Mouse (Mus musculus) hindbrain, embryonic 14.5 days (tissue): ENCODE measurements around the gene Ets2. TPM values are rescaled to one million over a fixed set of nuclear protein-coding genes. Genes with fewer than 3 reads are reported as not detected.
"Not testable (repeated sequence)": the region's sequence is repeated elsewhere in the genome, so short reads cannot be mapped to it uniquely, and the experiment has no call there.

Experiments used
- ATAC-seq: fragments of 200-750 bp; cut with Nextera tagmentation; 2 replicates; pipeline ENCODE4 v1.8.0; 2017; ENCODE audit warnings: moderate number of reproducible peaks, mild to moderate bottlenecking, moderate TSS enrichment, moderate library complexity; ENCODE audit not compliant: low FRiP score
- DNase-seq: peaks from one replicate; pipeline ENCODE4 v3.0.0-alpha.2; 2015; ENCODE audit warnings: low spot score
- H3K27ac ChIP-seq: fragments of 300-500 bp; sonication (generic); 2 replicates; pipeline ENCODE4 v1.5.1; 2014; ENCODE audit warnings: mild to moderate bottlenecking, moderate library complexity
- H3K27me3 ChIP-seq: fragments of 300-500 bp; sonication (generic); 2 replicates; pipeline ENCODE4 v1.6.1; 2014; ENCODE audit warnings: mild to moderate bottlenecking, low read length, mixed read lengths; ENCODE audit not compliant: control insufficient read depth, insufficient read depth
- H3K36me3 ChIP-seq: fragments of 300-500 bp; sonication (generic); replicated peaks from 2 replicates; pipeline ENCODE4 v1.6.1; 2014; ENCODE audit not compliant: control insufficient read depth, insufficient read depth
- H3K4me1 ChIP-seq: fragments of 300-500 bp; sonication (generic); replicated peaks from 2 replicates; pipeline ENCODE4 v1.6.1; 2014; ENCODE audit warnings: antibody characterized with exemption, low read length, mixed read lengths; ENCODE audit not compliant: control insufficient read depth, insufficient read depth
- H3K4me2 ChIP-seq: fragments of 300-500 bp; sonication (generic); replicated peaks from 2 replicates; pipeline ENCODE4 v1.6.1; 2014; ENCODE audit warnings: mild to moderate bottlenecking, moderate library complexity
- H3K4me3 ChIP-seq: fragments of 300-500 bp; sonication (generic); replicated peaks from 2 replicates; pipeline ENCODE4 v1.5.1; 2014; ENCODE audit warnings: mild to moderate bottlenecking, low read length
- H3K9ac ChIP-seq: fragments of 300-500 bp; sonication (generic); 2 replicates; pipeline ENCODE4 v1.6.1; 2014
- H3K9me3 ChIP-seq: fragments of 300-500 bp; sonication (generic); 2 replicates; pipeline ENCODE4 v1.6.1; 2016; ENCODE audit warnings: low read length; ENCODE audit not compliant: control insufficient read depth
- WGBS: fragments of 180-500 bp; shearing (Covaris S2); extraction: QIAGEN DNeasy Blood & Tissue Kit; methylation state at CpG from one replicate; pipeline ENCODE4 v1.1.7; 2014; 5-methylcytosine and 5-hydroxymethylcytosine counted together
- polyA plus RNA-seq: library from polyadenylated mRNA; unstranded; fragments of >200 nt; fragmentation: Nextera tagmentation; extraction: Ambion mirVana; gene quantifications from 2 replicates; pipeline ENCODE4 v1.2.1, GENCODE M21; 2014

Ets2 gene
- polyA plus RNA-seq, 1 experiment from 2014 or later = 20.6 TPM

GRCm38 (mm10) chr16:95750211-95750629 is 48.3 kb downstream of the Ets2 start:
- WGBS = 94% methylated on average over 6 of the region's 6 CpGs
- H3K9me3 ChIP-seq = no peaks in the 10 kb centered on the region
- H3K4me2 ChIP-seq = no peak overlapping the region
- no peak overlapping the region for H3K4me3 ChIP-seq
- no peaks in the 10 kb centered on the region for H3K4me1 ChIP-seq
- ATAC-seq (no peak), DNase-seq (no peak)
- no peak overlapping the region for H3K27ac ChIP-seq
- H3K36me3 ChIP-seq = no peaks in the 10 kb centered on the region
- no peaks in the 10 kb centered on the region for H3K27me3 ChIP-seq
- no peak overlapping the region for H3K9ac ChIP-seq

- Histone ChIP-seq H3K9ac (no peak overlapping the region), H3K9me3 (no peaks in the 10 kb centered on the region), H3K27me3 (no peaks in the 10 kb centered on the region), H3K4me2 (no peak overlapping the region), H3K36me3 (no peaks in the 10 kb centered on the region), H3K4me3 (no peak overlapping the region), H3K27ac (no peak overlapping the region), H3K4me1 (no peaks in the 10 kb centered on the region)
- DNase-seq (no peak), ATAC-seq (no peak)
- 71% methylated on average over 9 of the region's 9 CpGs for WGBS
Observed at GRCm38 (mm10) chr16:95752502-95752901, 50.6 kb downstream of the Ets2 start.

GRCm38 (mm10) chr16:95753295-95753694 is 51.4 kb downstream of the Ets2 start:
- no peak overlapping the region for H3K27ac ChIP-seq
- ATAC-seq (no peak), DNase-seq (no peak)
- H3K4me3 ChIP-seq = no peak overlapping the region
- no peaks in the 10 kb centered on the region for H3K27me3 ChIP-seq
- no peaks in the 10 kb centered on the region for H3K36me3 ChIP-seq
- H3K9me3 ChIP-seq = no peaks in the 10 kb centered on the region
- no peaks in the 10 kb centered on the region for H3K4me1 ChIP-seq
- H3K9ac ChIP-seq = no peak overlapping the region
- 78% methylated on average over 7 of the region's 7 CpGs for WGBS
- no peak overlapping the region for H3K4me2 ChIP-seq

GRCm38 (mm10) chr16:95759151-95759987 is 57.5 kb downstream of the Ets2 start:
- no peak for ATAC-seq
- no peak for DNase-seq
- Histone ChIP-seq H3K9ac (no peak overlapping the region), H3K4me1 (no peaks in the 10 kb centered on the region), H3K9me3 (no peaks in the 10 kb centered on the region), H3K4me3 (no peak overlapping the region), H3K27ac (no peak overlapping the region), H3K27me3 (no peaks in the 10 kb centered on the region), H3K4me2 (no peak overlapping the region), H3K36me3 (no peaks in the 10 kb centered on the region)
- WGBS = 92% methylated on average over 8 of the region's 8 CpGs

- ATAC-seq = no peak
- WGBS = 89% methylated on average over 6 of the region's 6 CpGs
- H3K27me3 ChIP-seq = no peaks in the 10 kb centered on the region
Observed at GRCm38 (mm10) chr16:95759988-95760391, 58.1 kb downstream of the Ets2 start.

GRCm38 (mm10) chr16:95761742-95762141 is 59.9 kb downstream of the Ets2 start:
- H3K9me3 ChIP-seq = no peaks in the 10 kb centered on the region
- no peak for DNase-seq
- H3K9ac ChIP-seq = no peak overlapping the region
- WGBS = 88% methylated on average over 6 of the region's 6 CpGs
- no peaks in the 10 kb centered on the region for H3K4me1 ChIP-seq
- no peak overlapping the region for H3K27ac ChIP-seq
- no peak overlapping the region for H3K4me3 ChIP-seq
- no peak for ATAC-seq
- no peak overlapping the region for H3K4me2 ChIP-seq
- H3K36me3 ChIP-seq = no peaks in the 10 kb centered on the region
- H3K27me3 ChIP-seq = no peaks in the 10 kb centered on the region

More at GRCm38 (mm10) chr16:95759988-95760391, 58.1 kb downstream of the Ets2 start:
- H3K4me1 ChIP-seq = no peaks in the 10 kb centered on the region
- no peak overlapping the region for H3K4me3 ChIP-seq
- DNase-seq = no peak
- H3K4me2 ChIP-seq = no peak overlapping the region
- no peak overlapping the region for H3K27ac ChIP-seq
- H3K36me3 ChIP-seq = no peaks in the 10 kb centered on the region
- H3K9me3 ChIP-seq = no peaks in the 10 kb centered on the region
- H3K9ac ChIP-seq = no peak overlapping the region

GRCm38 (mm10) chr16:95763201-95763600 is 61.3 kb downstream of the Ets2 start:
- Histone ChIP-seq H3K27me3 (no peaks in the 10 kb centered on the region), H3K4me1 (no peaks in the 10 kb centered on the region), H3K4me2 (no peak overlapping the region), H3K9me3 (no peaks in the 10 kb centered on the region), H3K4me3 (no peak overlapping the region), H3K9ac (no peak overlapping the region), H3K27ac (no peak overlapping the region), H3K36me3 (no peaks in the 10 kb centered on the region)
- no peak for DNase-seq
- WGBS = 81% methylated on average over 6 of the region's 6 CpGs
- no peak for ATAC-seq

GRCm38 (mm10) chr16:95764041-95764440 is 62.2 kb downstream of the Ets2 start:
- not testable (repeated sequence) for H3K4me1 ChIP-seq, H3K36me3 ChIP-seq, H3K4me2 ChIP-seq, ATAC-seq, H3K9ac ChIP-seq, DNase-seq, H3K4me3 ChIP-seq, H3K27ac ChIP-seq, H3K9me3 ChIP-seq, H3K27me3 ChIP-seq
- 74% methylated on average over 8 of the region's 8 CpGs for WGBS

- ATAC-seq (no peak), DNase-seq (no peak)
- H3K4me3 ChIP-seq = no peak overlapping the region
- H3K4me2 ChIP-seq = no peak overlapping the region
- no peaks in the 10 kb centered on the region for H3K27me3 ChIP-seq
- no peaks in the 10 kb centered on the region for H3K36me3 ChIP-seq
- no peak overlapping the region for H3K27ac ChIP-seq
- no peaks in the 10 kb centered on the region for H3K9me3 ChIP-seq
- H3K4me1 ChIP-seq = no peaks in the 10 kb centered on the region
- H3K9ac ChIP-seq = no peak overlapping the region
- WGBS = 84% methylated on average over 3 of the region's 3 CpGs
Observed at GRCm38 (mm10) chr16:95766181-95766580, 64.3 kb downstream of the Ets2 start.
